Mouse (Mus musculus) forelimb bud, embryonic 11.5 days (tissue): Measurements from ENCODE around the gene Klhl13.
A peak's percentile ranks its signal among the peaks of the same experiment; 100 is the strongest.

Experiments used
- DNase-seq: peaks from one replicate; pipeline ENCODE4 v3.0.0-alpha.2; 2012; ENCODE audit warnings: low read depth, low spot score

Klhl13 gene

DNA sequence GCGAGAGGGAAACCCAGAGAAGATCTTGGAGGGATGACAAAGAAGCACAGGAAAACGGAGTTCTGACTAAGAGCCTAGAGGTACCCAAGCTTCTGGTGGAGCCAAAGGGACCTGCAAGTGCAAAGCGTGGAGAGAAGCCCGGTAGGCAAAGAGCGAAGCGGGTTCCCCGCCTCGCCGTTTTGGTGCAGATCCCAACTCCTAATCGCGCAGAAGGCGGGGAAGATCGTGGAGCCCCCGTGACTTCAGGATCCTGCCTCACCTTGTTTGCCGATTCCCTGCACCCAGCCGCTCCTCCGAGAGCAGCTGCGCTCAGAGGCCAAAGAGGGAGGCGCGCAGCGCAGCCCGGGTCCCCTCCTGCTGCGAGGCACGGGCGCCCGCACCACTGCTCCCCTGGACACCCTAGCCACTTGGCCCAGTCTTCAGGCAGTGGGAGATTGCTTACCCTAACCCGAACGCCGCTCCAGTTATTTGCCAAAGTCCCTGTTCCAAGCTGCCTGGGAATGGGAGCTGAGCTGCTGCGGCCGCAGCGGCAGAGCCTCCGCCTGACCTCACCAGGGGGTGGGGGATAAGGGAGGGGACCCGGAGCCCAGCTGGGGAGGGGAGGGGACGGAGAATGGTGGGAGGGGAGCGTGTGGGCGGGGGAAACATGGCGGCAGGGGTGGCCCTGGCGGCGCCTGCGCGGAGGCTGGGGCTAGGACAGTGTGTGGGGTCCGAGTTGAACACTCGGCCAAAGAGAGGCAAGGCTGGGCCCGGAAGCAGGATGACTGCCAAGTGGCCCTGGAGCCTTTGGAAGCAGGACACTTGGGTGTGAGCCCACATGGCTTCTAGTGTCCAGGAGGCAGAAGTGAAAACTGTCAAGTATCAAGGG, at the start of gene Klhl13:
TSS of gene Klhl13 (minus strand) at position 569 of the 868 bp plus-strand sequence.
- peak; percentile 42 for DNase-seq

DNA sequence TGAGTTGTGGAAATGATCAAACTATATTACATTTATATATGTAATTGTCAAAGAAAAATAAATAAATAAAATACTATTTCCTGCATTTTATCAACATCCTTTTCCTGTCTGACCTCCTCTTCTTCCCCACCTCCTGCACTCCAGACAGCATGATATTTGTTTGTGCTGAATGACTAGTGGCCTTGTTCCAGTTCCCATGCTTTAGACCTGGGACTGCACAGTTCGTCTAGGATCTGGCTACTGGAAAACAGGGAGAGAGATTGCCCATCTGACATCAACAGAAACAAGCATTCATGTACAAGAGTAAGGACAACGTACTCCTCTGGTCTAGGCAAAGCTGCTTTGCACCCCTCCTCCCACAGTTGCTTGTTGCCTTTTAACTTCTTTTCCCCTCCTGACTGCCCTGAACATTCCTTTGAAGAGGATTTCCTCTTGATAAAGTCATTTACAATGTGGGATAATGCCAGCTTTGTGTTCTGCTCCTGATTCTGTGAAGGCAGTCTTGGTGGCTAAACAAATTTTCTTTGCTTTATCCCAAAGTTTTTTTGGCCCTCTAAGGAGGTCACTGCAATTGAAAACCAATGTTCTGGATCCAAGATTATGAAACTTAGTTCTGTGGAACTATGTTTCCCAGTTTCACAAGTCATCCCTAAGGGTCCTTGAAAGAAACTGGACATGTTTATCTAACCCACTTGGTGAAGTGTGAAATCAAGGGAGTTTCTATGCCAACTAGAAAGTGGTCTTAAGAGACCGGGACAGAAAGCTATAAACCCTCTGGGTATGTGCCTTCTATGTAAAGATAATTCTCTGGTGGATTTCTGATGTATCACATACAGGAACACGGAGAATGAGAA, 44.6 kb upstream of the Klhl13 start:
- no peak for DNase-seq

DNA sequence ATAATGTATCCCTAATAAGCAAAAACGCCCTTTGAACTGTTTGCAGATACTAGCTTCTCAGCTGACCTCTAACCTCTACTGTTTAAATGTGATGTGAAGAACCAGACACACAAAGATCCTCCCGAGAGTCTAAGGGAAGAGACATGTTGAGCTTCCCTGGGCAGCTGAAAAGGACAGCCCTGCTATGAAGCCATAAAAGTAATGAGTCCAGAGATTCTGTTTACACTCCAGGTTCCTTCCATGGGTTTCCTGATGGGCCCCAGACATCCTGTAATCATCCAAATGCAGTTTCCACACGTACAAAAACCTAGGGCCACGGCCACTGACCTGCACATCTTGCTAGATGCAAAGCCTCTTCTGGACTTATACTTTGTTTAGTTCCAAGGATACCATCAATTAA, 23.8 kb upstream of the Klhl13 start:
- DNase-seq = no peak

DNA sequence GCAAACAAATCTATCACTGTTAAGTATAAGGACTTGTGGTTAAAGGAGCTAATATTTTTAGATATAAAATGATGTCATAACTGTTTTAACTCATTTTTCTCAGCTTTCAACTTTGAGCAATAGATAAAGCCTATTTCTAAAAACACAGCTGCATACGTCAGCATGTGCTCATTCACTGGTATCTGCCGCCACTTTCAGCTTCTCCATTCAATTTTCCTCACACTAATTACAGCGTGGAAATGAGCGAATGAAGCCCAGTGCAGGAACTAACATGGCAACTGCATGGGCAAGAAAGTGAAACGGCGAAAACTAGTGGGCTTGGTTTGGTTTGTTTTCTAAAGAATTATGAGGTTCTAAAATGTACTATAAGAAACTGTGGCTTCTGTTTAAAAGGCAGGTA, 1.4 kb downstream of the Klhl13 start:
- DNase-seq = no peak

DNA sequence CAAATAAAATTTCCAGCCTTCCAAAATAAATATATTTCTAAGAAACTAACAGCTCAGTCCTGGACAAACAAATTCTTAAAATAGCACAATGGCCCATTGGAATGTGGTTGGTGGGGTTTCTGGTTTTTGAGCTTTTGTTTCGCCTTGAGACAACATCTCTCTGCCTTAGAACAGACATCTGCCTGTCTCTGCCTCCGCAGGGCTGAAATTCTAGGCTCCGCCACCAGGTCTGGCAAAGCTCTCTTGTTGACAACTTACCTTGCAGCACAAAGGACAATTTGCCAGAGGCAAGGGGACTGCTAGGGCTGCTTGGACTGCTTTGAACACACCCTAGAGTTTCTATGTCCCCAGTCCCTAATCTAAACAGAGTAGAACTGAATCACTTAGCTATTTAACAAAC, 4.4 kb downstream of the Klhl13 start:
- DNase-seq = no peak

DNA sequence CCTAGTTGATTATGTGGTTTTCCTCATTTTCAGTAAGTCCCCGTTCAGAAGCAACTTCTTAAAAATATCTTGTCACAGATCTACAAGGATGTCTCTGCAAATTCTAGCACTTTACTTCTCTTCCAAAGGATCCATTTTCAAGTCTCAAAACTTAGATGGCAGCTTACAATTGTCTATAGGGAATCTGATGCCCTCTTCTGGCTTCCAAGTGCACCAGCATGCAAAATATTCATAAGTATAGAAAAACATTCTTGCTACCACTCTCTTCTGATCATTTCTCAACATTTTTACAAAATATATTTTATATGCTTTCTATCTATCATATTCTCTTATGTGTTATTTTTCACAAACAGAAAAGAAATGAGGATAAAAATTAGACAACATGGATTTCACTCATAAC, 14.8 kb downstream of the Klhl13 start:
- DNase-seq = no peak

DNA sequence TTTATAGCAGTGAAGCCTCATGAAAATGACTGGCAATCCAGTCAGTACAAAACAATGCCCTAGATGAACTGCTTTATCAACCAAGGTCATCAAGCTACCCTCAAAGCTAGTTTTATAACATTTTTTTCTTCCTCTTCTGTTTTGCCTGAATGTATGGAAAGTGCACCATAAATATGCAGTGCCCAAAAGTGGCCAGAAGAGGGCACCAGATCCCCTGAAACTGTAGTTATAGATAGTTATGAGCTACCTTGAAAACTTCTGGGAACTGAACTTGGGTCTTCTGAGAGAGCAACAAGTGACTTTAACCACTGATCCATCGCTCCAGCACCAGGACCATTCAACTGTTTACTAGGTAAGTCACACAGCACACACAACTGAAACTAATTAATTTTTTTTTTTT, 36.8 kb downstream of the Klhl13 start:
- DNase-seq = peak; percentile 10

DNA sequence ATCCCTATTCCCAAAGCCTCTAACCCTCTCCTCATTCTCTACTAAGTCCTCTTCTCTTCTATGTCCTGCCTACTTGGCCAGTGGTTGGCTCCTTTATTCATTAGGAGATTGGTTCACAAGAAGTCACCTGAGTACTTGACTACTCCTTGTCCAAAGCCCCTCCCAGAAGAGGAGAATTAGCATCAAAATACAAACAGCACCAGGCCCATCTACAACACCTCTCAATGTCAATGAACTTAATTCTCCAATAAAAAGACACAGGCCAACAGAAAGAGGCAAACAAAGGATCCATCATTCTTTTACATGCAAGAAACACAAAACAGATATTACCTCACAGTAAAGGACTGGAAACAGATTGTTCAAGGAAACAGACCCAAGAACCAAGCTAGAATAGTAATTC, 46.0 kb downstream of the Klhl13 start:
- DNase-seq = no peak

DNA sequence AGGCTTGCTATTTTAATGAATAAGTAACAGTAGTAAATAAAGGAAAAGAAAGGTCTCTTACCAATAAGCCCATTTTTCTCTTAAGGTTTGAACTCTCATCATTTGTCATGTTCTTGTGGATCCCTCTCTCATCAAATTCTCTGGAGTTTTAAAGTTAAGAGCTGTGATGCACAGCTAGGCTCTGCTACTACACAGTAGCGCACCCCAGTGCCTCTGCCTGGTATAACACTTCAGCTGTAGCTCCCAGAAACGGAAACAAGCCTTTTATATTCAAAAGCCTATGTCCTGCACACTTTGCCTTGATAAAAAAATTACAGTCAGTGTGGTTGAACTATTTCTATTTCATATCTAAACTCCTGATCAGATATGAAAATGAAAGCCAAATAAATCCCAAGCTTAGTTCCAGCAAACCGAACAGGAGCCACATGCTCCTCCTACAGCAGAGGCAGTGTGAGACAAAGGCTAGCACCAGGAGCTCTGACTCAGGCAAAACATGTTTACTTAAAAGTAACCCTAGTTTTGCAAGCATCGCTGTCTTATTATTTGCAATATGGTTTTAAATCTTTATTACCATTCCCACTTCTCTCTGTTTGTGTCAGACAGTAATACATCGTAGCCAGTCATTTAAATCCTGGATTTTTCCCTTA, 68.8 kb downstream of the Klhl13 start:
- DNase-seq = no peak

DNA sequence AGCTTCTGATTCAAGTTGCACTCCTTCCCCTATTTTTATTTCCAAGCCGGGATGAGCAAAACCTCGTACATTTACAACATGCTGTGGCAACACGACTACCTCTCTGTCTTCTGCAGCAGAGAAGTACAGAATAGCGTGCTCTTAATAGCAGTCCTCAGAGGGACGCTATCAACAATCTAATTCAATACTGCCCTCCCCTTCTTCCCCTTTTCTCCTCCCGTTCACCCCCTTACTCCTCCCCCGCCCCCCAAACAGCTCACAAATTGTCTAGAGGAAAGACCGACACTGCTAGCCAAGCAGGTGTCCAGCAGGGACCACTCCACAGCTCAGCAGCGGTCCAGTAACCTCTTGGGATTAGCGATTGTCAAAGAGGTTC, 79.5 kb downstream of the Klhl13 start:
- DNase-seq = no peak

DNA sequence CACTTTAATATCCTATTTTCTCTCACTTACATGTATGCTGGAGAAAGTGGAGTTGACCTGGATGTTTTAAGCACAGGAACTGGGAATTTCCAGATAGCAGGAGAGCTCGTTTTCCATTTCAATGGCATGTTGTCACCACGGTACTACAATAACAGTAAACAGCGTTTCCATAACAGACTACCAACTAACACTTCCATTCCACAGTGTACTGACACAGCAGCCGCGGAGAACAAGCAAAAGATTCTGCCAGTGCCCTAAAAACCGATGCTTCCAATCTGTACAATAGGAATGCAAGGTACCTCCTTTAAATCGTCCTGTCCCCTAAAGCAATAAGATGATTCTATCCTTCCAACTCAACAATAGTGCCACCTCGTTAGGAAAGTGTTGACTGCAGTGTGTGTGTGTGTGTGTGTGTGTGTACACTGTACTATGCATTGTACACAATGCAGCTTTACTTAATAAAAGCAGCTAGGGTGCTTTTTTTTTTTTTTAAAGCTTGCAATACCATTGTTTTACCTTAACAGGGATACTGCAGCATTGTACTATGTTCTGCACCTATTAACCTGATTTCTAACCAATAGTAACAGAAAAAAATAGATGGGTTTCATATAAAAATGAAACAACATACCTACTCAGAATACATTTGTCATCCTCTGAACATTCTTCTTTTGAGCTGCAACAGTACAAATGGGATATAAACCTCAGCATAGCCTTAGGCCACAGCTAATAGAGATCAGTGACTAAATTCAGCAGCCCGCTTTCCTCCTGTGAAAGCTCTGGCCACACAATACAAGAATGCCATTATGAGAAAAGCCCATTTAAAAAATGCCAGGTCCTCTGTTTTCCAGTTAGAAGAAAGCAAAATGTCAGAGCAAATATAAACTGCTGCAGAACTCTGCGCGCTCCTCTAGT, 80.1 kb downstream of the Klhl13 start:
- DNase-seq = no peak

DNA sequence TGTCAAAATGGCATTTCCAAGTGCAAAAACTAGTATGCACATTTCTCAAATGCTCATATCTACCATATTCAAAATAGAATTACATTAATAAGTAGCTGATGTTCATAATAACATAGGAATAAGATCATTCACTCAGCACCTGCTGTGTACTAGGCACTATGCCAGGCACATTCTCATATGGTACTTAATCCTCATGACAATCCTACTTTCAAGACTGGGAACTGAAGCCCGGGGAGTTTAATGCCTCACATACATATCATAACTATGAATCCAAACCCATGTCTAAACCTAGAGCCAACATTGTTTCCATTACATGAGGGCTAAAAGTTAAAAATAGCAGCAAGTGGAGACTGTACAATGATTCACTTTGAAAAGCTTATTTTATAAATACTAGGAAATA, 97.3 kb downstream of the Klhl13 start:
- DNase-seq = no peak

DNA sequence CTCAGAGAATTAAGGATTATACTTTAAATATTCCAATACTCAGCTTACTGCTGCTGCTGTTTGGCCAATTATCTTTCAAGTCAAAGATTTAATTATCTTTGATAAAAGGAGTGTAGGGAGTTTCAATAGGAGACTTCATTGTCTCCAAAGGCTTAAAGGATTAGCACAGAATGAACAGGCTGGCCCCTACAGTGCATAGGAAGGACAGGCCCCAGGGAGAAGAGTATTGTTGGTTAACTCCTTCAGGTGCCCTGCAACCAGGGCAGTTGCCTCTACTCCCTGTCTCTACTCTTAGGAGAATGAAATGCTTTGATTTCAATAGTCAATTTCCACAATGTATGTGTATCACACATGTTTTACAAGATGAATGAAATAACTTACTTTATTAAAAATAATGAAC, 116.1 kb downstream of the Klhl13 start:
- DNase-seq = no peak
